Mouse (Mus musculus): ENCODE results near the gene Elp5. TPM values are rescaled to one million over a fixed set of nuclear protein-coding genes. Genes with fewer than 3 reads are reported as not detected.
A peak's percentile ranks its signal among the peaks of the same experiment; 100 is the strongest.
"Not testable (repeated sequence)": the region's sequence is repeated elsewhere in the genome, so short reads cannot be mapped to it uniquely, and the experiment has no call there.

Gene Elp5
- total RNA-seq, 2 experiments from 2014 or later, result 112 to 116 TPM

GRCm38 (mm10) chr11:70016177-70016576 lies 33.9 kb upstream of the Elp5 start:
- intact Hi-C loops (cut with DNase I); DNase-seq: not testable (repeated sequence)

GRCm38 (mm10) chr11:70015677-70016076 lies 33.4 kb upstream of the Elp5 start:
- no peak for DNase-seq
- intact Hi-C loops (cut with DNase I), result no loop called here

- peak; percentile 86 for DNase-seq
- intact Hi-C loops (cut with DNase I), result no loop called here
These were observed 32.7 kb upstream of the Elp5 start, which contains the start of gene Acadvl for GRCm38 (mm10) chr11:70014880-70015558. Acadvl (minus strand) TSS chr11:70015411.

GRCm38 (mm10) chr11:70014051-70014450 lies 31.7 kb upstream of the Elp5 start:
- no peak for DNase-seq
- intact Hi-C loops (cut with DNase I), result no loop called here

GRCm38 (mm10) chr11:70013408-70013807 lies 31.1 kb upstream of the Elp5 start:
- intact Hi-C loops (cut with DNase I), result no loop called here
- DNase-seq, result no peak

- DNase-seq, result no peak
- intact Hi-C loops (cut with DNase I), result no loop called here
These were observed 30.6 kb upstream of the Elp5 start for GRCm38 (mm10) chr11:70012931-70013330.

- DNase-seq, result no peak
- intact Hi-C loops (cut with DNase I), result no loop called here
These were observed 28.6 kb upstream of the Elp5 start for GRCm38 (mm10) chr11:70010961-70011360.

- DNase-seq, result no peak
- intact Hi-C loops (cut with DNase I), result no loop called here
These were observed 28.2 kb upstream of the Elp5 start for GRCm38 (mm10) chr11:70010548-70010947.

GRCm38 (mm10) chr11:70010033-70010432 lies 27.7 kb upstream of the Elp5 start:
- intact Hi-C loops (cut with DNase I), result no loop called here
- DNase-seq, result no peak

GRCm38 (mm10) chr11:70005521-70005920 lies 23.2 kb upstream of the Elp5 start:
- intact Hi-C loops (cut with DNase I), result no loop called here
- DNase-seq, result no peak

GRCm38 (mm10) chr11:70002471-70002870 lies 20.2 kb upstream of the Elp5 start:
- intact Hi-C loops (cut with DNase I), result no loop called here
- no peak for DNase-seq

- intact Hi-C loops (cut with DNase I), result no loop called here
- DNase-seq, result peak; percentile 53
These were observed 19.5 kb upstream of the Elp5 start for GRCm38 (mm10) chr11:70001865-70002264.

GRCm38 (mm10) chr11:70001159-70001558 lies 18.8 kb upstream of the Elp5 start:
- DNase-seq, result no peak
- intact Hi-C loops (cut with DNase I), result no loop called here

- DNase-seq, result peak; percentile 96
- intact Hi-C loops (cut with DNase I), result no loop called here
These were observed 18.1 kb upstream of the Elp5 start, which contains the start of gene Dvl2 for GRCm38 (mm10) chr11:70000396-70000898. Dvl2 (plus strand) TSS chr11:70000595.

GRCm38 (mm10) chr11:69999666-70000065 lies 17.3 kb upstream of the Elp5 start:
- no peak for DNase-seq
- intact Hi-C loops (cut with DNase I), result no loop called here

- intact Hi-C loops (cut with DNase I), result no loop called here
- DNase-seq, result no peak
These were observed 16.5 kb upstream of the Elp5 start for GRCm38 (mm10) chr11:69998567-69999491.

GRCm38 (mm10) chr11:69997070-69997509 lies 14.8 kb upstream of the Elp5 start:
- intact Hi-C loops (cut with DNase I), result no loop called here
- peak; percentile 87 for DNase-seq

GRCm38 (mm10) chr11:69996161-69997061 lies 14.1 kb upstream of the Elp5 start:
- peak; percentile 78 for DNase-seq
- intact Hi-C loops (cut with DNase I), result no loop called here

GRCm38 (mm10) chr11:69995391-69995960 lies 13.2 kb upstream of the Elp5 start, which contains the start of gene Phf23:
Phf23 (plus strand) TSS chr11:69995777.
- intact Hi-C loops (cut with DNase I), result no loop called here
- peak; percentile 98 for DNase-seq
